Mouse (Mus musculus) ES-E14 (cell line): ENCODE measurements around the gene Cmklr1. TPM values are rescaled to one million over a fixed set of nuclear protein-coding genes. Genes with fewer than 3 reads are reported as not detected.

ENCODE experiments used
- DNase-seq: peaks from one replicate; pipeline ENCODE4 v3.0.0-alpha.2; 2013; ENCODE audit warnings: low read depth, low spot score
- H3K27ac ChIP-seq: 2 replicates; pipeline ENCODE4 v1.5.1; 2012; ENCODE audit warnings: low read depth, mild to moderate bottlenecking, low read length, moderate library complexity, mixed read lengths; ENCODE audit not compliant: poor library complexity, insufficient read depth, severe bottlenecking
- H3K36me3 ChIP-seq: 2 replicates; pipeline ENCODE4 v1.6.1; 2012; ENCODE audit warnings: mild to moderate bottlenecking, low read length, moderate library complexity, mixed read lengths; ENCODE audit not compliant: control insufficient read depth, poor library complexity, insufficient read depth, severe bottlenecking
- H3K4me1 ChIP-seq, 2 experiments: fragments of 150-350 bp in 1 of 2; sonication (generic) in 1 of 2; 2 replicates each; pipeline ENCODE4 v1.6.1; 2012; ENCODE audit warnings: low read length in 2 of 2, mild to moderate bottlenecking in 1 of 2, mixed read lengths in 1 of 2; ENCODE audit not compliant: control insufficient read depth in 2 of 2, insufficient read depth in 2 of 2, poor library complexity in 1 of 2
- H3K4me3 ChIP-seq, 2 experiments: fragments of 150-350 bp in 1 of 2; sonication (generic) in 1 of 2; 2 replicates each; pipeline ENCODE4 v1.5.1; 2012; ENCODE audit warnings: low read length in 2 of 2, low read depth in 1 of 2, mild to moderate bottlenecking in 1 of 2, mixed read lengths in 1 of 2; ENCODE audit not compliant: insufficient read depth in 1 of 2, poor library complexity in 1 of 2, severe bottlenecking in 1 of 2
- H3K9ac ChIP-seq: 2 replicates; pipeline ENCODE4 v1.6.1; 2012; ENCODE audit warnings: low read depth, mild to moderate bottlenecking, low read length, mixed read lengths; ENCODE audit not compliant: poor library complexity, insufficient read depth, severe bottlenecking
- H3K9me3 ChIP-seq: fragments of 150-350 bp; sonication (generic); 2 replicates; pipeline ENCODE4 v1.6.1; 2012; ENCODE audit warnings: low read depth, mild to moderate bottlenecking, low read length; ENCODE audit not compliant: control insufficient read depth, insufficient read depth
- CHD2 ChIP-seq: IDR thresholded peaks from 2 replicates; pipeline ENCODE4 v1.6.1; 2014; ENCODE audit warnings: mild to moderate bottlenecking, low read depth, low read length, inconsistent platforms
- HCFC1 ChIP-seq: IDR thresholded peaks from 2 replicates; pipeline ENCODE4 v1.6.1; 2012; ENCODE audit warnings: low read length, inconsistent platforms, borderline replicate concordance; ENCODE audit not compliant: insufficient read depth
- MAFK ChIP-seq: IDR thresholded peaks from 2 replicates; pipeline ENCODE4 v1.6.1; 2014; ENCODE audit warnings: mild to moderate bottlenecking, low read depth, low read length, inconsistent platforms; ENCODE audit not compliant: insufficient read depth
- ZC3H11A ChIP-seq: IDR thresholded peaks from 2 replicates; pipeline ENCODE4 v1.6.1; 2012; ENCODE audit warnings: low read depth, mild to moderate bottlenecking, inconsistent platforms, low read length, borderline replicate concordance
- ZNF384 ChIP-seq: IDR thresholded peaks from 2 replicates; pipeline ENCODE4 v1.6.1; 2012; ENCODE audit warnings: low read depth, low read length, inconsistent platforms
- in situ Hi-C, 2 experiments: fragments of 600-800 bp; cut with MboI; formaldehyde crosslinking; loops; one replicate each; pipeline ENCODE4 v1.15.1; 2025; ENCODE audit warnings: low sequenced_read_pairs in 2 of 2, inconsistent platforms in 1 of 2; ENCODE audit not compliant: unreplicated experiment in 2 of 2
- total RNA-seq: library from RNA; depleted of rRNA; stranded (reverse); fragments of 300-350 nt; gene quantifications from 2 replicates; pipeline ENCODE4 v1.2.3, GENCODE M21; 2012

Cmklr1 gene
- total RNA-seq, 1 experiment, result 10.4 TPM

DNA sequence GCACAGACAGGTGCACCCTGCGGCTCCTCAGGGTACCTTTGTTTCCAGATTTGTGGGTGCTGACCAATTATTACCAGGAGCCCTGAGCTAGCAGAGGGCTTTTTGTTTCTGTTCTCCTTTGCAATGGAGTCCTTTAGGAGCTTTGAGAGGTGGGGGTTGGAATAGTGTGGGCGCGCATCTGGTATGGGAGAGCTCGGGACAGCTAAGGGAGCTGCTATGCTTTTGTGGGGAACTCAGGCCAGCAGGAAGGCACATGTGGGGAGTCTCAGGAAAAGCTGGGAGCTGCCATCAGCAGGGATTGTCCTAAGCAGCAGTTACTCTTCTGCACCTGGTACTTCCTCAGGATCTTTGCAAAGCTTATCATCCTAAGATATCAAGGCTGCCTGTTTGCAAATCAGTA is 71.1 kb downstream of the Cmklr1 start:
- Histone ChIP-seq H3K9me3 (no peaks in the 10 kb centered on the region), H3K4me3 (no peak overlapping the region), H3K36me3 (peaks cover under 1% of the 10 kb centered on the region; the same call in 1 of the 2 replicates), H3K4me1 (peaks cover 15 to 22% of the 10 kb centered on the region in 2 experiments), H3K9ac (no peak overlapping the region), H3K27ac (no peak overlapping the region)
- no peak for DNase-seq
- no peak for TF ChIP-seq ZNF384
- no peak for TF ChIP-seq HCFC1
- TF ChIP-seq MAFK, result no peak
- no peak for TF ChIP-seq ZC3H11A
- no peak for TF ChIP-seq CHD2
- in situ Hi-C loops, result no loop called here

DNA sequence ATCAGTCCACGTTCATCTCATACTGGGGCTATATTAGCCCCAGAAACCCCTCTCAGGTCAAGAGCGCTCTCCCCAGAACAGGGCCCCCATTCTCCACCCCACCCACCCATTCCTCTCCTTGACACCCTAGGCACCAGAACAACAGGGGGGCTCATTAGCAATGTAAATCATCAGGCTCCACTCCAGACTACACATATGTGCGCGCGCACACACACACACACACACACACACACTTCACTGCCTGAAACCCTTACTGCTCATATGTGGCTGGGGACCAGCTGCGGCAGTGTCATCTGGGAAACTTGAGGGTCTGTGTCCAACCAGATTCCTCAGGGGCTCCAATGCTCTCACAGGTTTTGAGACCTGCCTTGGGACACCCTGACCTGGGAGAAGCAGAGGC is 71.8 kb downstream of the Cmklr1 start:
- in situ Hi-C loops, result no loop called here
- H3K9ac ChIP-seq, result no peak overlapping the region
- no peak for TF ChIP-seq HCFC1
- H3K27ac ChIP-seq, result no peak overlapping the region
- no peak overlapping the region for H3K4me3 ChIP-seq
- H3K4me1 ChIP-seq, result peaks cover 15 to 22% of the 10 kb centered on the region in 2 experiments
- H3K9me3 ChIP-seq, result no peaks in the 10 kb centered on the region
- peaks cover 3% of the 10 kb centered on the region; the same call in 1 of the 2 replicates for H3K36me3 ChIP-seq
- no peak for DNase-seq

DNA sequence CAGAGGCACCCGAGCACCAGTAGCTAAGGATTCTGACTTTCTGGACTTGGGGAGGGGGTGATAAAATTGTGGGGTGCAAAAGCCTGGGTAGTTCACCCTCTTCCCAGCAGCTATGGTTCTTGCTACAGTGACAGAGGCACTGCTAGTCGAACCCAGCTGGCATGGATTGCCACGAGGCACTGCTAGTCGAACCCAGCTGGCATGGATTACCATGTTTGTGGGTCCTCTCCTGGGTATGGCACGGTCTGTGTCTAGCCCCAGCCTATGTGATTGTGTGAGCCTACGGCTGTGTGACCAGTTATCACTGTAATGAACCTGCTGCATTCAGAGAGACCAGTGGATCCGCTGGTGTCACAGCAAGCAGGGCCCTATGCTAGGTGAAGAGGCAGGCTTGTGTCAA is 72.7 kb downstream of the Cmklr1 start:
- TF ChIP-seq HCFC1, result no peak
- TF ChIP-seq ZC3H11A, result no peak
- no peak for TF ChIP-seq ZNF384
- TF ChIP-seq CHD2, result no peak
- TF ChIP-seq MAFK, result no peak
- in situ Hi-C loops, result no loop called here
- H3K4me3 ChIP-seq, result peak overlapping the region; percentile 35 to 62
- no peak overlapping the region for H3K27ac ChIP-seq
- H3K36me3 ChIP-seq, result peaks cover 3% of the 10 kb centered on the region; the same call in 1 of the 2 replicates
- H3K4me1 ChIP-seq, result peaks cover 15 to 22% of the 10 kb centered on the region in 2 experiments
- no peak for DNase-seq
- 0 out of 2 replicates have a peak overlapping the region, but pooled peaks have one; percentile 65 for H3K9ac ChIP-seq
- H3K9me3 ChIP-seq, result no peaks in the 10 kb centered on the region

DNA sequence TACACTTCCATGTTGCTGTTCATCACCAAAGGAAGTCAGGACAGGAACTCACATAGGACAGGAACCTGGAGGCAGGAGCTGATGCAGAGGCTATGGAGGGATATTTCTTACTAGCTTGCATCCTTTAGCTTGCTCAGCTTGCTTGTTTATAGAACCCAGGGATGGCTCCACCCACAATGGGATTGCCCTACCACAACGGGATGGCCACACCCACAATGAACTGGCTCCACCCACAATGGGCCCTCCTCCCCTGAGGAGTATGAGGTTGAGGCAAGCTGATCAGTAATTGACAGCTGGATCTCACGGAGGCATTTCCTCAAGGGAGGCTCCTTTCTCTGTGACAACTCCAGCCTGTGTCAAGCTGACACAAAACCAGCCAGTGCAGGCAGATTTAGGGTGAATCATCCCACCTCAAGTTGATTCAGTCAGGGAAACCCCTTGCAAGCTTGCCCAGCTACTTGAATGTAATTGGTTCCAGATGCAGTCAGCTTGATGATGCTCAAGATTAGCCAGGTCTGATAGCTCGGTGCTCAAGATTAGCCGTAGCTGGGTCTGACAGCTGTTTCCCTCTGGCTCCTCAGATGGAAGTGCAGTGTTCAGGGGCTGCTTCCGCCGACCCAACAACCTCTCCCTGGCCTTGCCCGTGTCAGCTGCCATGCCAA is 80.0 kb downstream of the Cmklr1 start:
- H3K36me3 ChIP-seq, result peaks cover 3% of the 10 kb centered on the region; the same call in 1 of the 2 replicates
- in situ Hi-C loops, result no loop called here
- no peaks in the 10 kb centered on the region for H3K9me3 ChIP-seq
- no peak overlapping the region for H3K9ac ChIP-seq
- DNase-seq, result peak; percentile 83
- H3K4me3 ChIP-seq, result no peak overlapping the region
- TF ChIP-seq ZC3H11A (no peak), MAFK (no peak), ZNF384 (no peak), HCFC1 (no peak)
- H3K27ac ChIP-seq, result no peak overlapping the region
- H3K4me1 ChIP-seq, result peaks cover 2 to 13% of the 10 kb centered on the region in 2 experiments; a peak in 1 of 4 replicates

DNA sequence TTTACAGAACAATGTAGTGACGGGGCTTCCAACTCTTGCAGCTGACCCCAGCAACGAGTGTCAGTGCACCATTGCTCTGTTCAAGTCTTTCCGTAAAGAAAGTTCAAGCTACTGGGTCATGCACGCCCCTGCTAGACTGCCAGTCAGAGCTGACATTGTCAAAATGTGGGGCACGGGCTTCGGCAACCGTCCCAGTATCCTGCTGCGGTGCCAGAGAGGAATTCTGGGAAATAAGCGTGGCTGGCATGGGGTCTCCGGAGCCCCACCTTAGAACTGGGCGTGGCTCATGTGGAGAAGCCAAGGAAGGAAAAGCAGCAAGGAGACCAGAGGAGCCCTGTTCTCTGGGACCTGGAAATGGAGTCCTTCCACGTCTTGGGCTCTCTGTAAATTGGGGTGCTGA is 84.4 kb downstream of the Cmklr1 start:
- H3K4me1 ChIP-seq, result peaks cover 3 to 10% of the 10 kb centered on the region in 2 experiments; a peak in 1 of 4 replicates
- TF ChIP-seq ZNF384, result no peak
- no peak for TF ChIP-seq MAFK
- no peak for TF ChIP-seq ZC3H11A
- no peak for TF ChIP-seq CHD2
- no peak for TF ChIP-seq HCFC1

More for the DNA sequence above, 84.4 kb downstream of the Cmklr1 start:
- Histone ChIP-seq H3K36me3 (no peaks in the 10 kb centered on the region; the same call in 1 of the 2 replicates), H3K9ac (no peak overlapping the region), H3K27ac (no peak overlapping the region), H3K9me3 (no peaks in the 10 kb centered on the region), H3K4me3 (no peak overlapping the region)
- DNase-seq, result no peak
- in situ Hi-C loops, result no loop called here
